Mouse (Mus musculus): ENCODE data around the gene Trpm1.

- TF ChIP-seq CTCF (IDR thresholded peaks at IDR 0.05; ENCODE audit: low read depth) = no peak
- TF ChIP-seq EP300 (IDR thresholded peaks at IDR 0.05; ENCODE audit: low read depth) = no peak
Measured at GRCm38 (mm10) chr7:64312811-64313210, 159.2 kb downstream of the Trpm1 start.
